Mouse (Mus musculus) CD4-positive, CD25-positive, alpha-beta regulatory T cell, adult 9 weeks (primary cell): Measurements from ENCODE around the gene Diras2. TPM values are rescaled to one million over a fixed set of nuclear protein-coding genes. Genes with fewer than 3 reads are reported as not detected.

Experiments
- polyA plus RNA-seq: library from polyadenylated mRNA; unstranded; fragments of 100-300 nt; shearing (Covaris generic); gene quantifications from one replicate; pipeline ENCODE4 v1.2.1, GENCODE M21; 2017

Diras2 gene
- not detected for polyA plus RNA-seq

GRCm38 (mm10) chr13:52531121-52531520 lies at the start of gene Diras2:
Gene Diras2, minus strand, starts transcription at chr13:52531279.

Other genes with a start within 250 kb of the Diras2 start
- gene Syk, start 51.9 kb upstream of the Diras2 start, polyA plus RNA-seq, result 0.69 TPM